Mouse (Mus musculus) lung, postnatal 4 days (tissue): Measurements from ENCODE around the gene Foxs1.

Source experiments
- DNase-seq, 2 experiments: peaks; one replicate each; pipeline ENCODE4 v3.0.0; 2021

Foxs1 gene

DNA sequence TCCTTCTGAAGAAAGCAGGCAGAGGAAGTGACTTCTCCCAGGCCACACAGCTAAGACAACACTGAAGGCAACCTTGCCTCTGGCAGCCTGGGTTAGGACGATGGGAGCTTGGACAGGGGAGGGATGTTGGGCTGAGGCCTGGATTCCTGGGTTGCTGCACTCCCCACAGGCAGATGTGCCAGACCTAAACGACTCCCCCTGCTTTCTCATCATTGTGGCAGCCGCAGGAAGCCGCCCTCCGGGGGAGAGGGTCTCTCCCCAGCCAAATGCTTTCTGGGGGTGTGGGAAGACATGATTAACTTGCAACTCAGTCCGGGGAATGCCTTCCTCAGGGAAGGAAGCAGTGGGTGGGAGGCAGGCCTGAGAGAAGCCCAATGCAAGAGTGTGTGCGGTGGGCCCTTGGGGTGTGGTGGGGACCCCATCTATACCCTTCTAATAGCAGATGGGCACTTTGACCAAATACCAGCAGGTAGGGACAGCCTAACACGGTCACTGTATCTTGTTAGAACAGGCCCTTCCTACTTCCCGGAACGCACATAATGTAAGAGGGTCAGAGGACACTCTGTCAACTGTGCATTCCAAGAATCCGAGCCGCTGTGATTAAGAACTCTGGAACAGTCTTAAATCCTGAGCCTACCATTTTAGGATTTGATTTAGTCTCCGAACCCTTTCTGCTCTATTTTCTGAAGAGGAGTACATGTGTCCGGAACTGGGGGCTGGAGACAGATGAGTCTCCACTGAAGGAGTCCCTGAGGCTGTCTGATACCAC is 4.6 kb downstream of the Foxs1 start:
- peak in 1 of 2 experiments; percentile 26 for DNase-seq

DNA sequence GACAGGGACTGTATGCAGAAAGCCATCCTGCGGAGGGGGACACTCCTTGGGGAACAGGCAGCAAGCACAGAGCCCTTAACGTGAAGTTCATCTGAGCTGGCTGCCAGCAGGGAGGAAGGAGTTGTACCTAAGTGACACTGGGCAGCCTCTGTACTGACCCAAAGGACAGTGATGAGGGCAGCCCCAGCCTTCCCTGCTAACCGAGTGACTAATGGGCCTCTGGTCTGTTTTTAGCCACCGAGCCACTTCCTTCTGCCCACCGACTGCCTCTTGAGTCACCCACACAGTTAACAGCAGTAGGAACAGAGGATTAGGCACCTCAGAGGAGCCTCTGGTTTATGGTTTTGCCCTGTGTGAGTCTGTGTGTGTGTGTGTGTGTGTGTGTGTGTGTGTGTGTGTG is 5.6 kb downstream of the Foxs1 start:
- DNase-seq: no peak

DNA sequence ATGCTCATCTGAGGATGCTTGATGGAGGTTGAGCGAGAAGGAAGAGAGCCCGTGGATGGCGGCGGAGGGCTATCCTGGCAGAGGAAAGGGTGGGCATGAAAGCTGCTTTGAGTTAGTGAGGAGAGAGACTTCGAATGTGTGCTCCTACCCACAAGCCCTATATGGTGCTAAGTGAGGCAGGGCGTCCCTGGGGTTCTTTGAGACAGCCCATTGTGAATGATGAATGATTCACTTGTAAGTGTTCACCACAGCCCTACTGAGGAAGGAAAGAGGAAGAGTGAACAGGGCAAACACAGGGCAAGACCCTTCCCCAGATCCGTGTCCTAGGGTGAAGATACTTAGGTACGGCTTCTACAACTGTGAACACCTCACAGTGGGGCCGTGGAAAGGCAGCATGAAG is 6.1 kb downstream of the Foxs1 start:
- DNase-seq: no peak

DNA sequence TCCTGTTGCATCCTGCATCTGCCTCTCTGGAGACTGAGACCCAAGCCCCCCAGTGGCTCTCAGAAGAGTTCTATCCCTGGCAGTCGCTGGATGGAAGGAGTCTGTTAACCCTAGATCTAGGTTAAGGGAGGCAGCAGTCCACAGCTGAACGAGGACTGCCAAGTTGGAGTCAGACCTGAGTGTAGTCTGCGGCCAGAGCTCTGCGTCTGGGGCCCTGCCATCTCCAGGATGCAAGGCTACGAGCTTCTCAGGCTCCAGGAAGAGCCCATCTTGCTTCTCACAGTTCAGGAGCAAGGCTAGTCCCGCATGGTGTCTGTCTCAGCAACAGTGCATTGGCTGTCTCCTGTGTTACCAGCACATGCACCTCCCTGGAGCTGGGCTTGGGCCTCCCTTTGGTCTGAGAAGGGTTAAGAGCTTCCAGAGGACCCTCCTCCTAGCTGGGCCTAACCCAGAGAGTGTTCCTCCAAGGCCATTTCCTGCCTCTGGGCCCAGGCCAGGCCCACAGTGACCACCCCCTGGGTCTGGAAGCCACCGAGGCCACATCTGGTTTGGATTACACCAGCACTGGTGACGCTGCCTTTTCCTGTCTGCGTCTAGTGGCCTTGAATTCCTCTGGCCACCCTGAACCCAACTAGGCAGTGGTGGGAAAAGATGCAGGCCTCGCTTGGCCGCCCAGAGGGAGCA is 7.7 kb downstream of the Foxs1 start:
- DNase-seq: peak; percentile 69 to 88

DNA sequence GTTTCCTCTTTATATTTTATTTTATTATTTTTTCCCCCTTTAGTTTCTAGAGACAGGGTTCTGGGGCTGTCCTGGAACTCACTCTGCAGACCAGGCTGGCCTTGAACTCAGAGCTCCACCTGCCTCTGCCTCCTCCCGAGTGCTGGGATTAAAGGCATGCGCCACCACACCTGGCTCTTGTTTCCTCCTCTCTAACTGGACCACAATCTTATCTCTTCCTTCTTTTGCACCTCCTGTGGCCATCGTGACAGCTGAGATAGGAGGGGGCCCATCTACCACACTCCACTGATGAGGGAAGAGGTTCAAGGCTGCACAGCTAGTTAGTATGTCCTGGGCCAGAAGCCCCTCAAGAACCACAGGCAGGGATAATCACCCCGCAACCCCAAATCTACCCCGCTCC is 8.5 kb downstream of the Foxs1 start:
- DNase-seq: no peak

DNA sequence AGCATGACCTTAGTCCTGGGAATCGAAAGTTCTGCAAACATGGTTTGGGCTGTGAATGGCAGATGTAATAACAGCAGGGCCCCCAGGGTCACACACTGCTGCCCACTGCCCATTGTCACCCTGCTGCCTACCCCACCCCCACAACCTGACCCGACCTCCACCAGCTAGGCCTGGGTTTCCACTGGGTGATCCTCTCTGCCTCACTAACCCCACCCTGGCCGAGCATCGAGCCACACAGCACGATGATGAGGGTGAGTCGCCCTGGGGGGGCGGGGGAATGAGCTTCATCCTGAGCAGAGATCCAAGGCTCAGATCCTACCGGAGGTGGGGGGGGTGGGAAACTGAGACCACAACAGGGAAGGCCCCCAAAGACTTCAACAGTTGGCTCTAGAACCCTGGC is 8.9 kb downstream of the Foxs1 start:
- DNase-seq: no peak

DNA sequence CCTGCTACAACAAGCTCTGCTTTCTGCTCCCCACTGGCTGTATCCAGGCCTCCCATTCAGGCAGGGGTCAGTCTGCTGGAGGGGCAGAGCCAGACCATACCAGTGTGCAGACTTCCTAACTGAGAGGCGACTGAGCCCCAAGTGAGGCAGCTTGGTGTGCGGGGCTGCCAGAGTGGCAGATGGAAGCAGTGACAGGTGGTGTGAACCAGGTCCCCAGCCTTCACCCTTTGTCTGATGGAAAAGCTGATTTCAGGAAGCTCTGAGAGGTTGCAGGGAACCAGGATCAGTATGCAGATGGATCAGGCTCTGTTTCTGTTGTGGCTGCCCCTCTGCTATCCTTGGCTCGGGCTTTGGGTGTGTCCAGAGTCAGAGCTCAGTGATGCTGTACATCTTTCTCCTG is 9.4 kb downstream of the Foxs1 start:
- no peak for DNase-seq

DNA sequence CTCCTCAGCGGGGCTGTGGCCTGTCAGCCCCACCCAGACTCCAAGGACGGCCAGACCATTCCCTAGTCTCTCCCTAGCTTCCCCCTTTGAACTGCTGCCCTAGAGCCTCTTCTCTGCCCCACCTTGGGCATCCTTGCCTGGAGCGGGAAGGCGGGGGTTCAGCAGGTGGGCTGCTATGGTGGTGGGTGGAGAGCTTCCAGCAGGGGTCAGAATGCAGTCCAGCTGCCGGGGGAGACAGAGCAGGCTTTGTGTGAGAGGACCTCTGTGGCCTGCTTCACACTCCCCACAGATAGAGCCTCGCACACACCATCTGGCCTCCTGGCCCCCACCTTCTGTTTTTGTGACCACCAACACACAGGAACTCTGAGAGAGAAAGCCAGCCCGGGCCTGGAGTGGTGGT is 10.6 kb downstream of the Foxs1 start:
- no peak for DNase-seq

DNA sequence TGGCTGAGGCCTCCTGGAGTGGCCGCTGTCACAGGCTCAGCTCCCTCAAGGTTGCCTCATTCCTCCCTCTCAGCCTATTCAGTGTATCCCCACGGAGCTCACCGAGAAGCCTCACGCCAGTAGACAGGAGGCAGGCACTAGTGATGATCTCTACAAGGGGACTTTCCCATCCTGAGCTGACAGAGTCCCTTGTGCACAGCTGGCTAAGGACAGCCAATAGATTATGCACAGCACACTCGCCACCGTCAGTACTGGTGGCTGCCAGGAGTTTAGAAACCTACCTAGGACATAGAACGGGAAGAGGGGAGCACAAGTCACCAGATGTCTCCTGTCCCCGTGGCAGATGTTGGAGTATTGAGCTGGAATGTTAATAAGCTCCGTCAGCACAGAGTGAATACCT is 15.3 kb downstream of the Foxs1 start:
- no peak for DNase-seq

DNA sequence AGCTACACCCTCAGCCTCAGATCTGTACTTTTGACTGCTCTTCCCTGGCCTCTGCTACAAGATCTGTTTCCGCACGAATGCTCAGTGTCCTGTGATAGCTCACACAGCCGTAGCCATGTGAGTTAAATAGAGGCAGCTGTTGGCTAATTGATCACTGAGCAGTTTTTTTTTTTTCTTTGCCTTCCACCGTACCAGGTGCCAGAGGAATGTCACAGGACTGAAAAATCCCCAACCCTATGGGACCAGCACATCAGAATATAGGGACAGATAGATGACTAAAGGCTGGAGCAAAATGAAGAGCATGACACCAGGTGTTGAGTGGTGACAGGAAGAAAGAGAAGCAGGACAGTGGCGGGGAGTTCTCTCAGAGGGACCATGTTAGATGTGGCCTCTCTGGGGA is 16.9 kb downstream of the Foxs1 start:
- DNase-seq: no peak

DNA sequence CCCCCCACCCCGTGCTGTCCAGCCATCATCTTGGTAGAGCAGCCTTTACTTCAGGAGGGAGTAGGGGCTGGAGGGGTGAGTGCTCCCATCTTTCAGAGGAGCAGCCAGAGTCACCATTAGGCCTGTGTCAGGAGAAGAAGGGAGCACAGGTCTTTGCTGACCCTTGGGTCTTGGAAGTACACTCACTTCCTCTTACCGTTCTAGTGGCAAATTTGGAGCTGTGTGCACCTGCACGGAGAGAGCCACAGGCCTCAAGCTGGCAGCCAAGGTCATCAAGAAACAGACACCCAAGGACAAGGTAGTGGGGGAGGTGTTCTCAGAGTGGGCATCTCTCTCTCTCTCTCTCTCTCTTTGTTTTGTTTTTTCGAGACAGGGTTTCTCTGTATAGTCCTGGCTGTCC is 17.6 kb downstream of the Foxs1 start:
- DNase-seq: no peak

DNA sequence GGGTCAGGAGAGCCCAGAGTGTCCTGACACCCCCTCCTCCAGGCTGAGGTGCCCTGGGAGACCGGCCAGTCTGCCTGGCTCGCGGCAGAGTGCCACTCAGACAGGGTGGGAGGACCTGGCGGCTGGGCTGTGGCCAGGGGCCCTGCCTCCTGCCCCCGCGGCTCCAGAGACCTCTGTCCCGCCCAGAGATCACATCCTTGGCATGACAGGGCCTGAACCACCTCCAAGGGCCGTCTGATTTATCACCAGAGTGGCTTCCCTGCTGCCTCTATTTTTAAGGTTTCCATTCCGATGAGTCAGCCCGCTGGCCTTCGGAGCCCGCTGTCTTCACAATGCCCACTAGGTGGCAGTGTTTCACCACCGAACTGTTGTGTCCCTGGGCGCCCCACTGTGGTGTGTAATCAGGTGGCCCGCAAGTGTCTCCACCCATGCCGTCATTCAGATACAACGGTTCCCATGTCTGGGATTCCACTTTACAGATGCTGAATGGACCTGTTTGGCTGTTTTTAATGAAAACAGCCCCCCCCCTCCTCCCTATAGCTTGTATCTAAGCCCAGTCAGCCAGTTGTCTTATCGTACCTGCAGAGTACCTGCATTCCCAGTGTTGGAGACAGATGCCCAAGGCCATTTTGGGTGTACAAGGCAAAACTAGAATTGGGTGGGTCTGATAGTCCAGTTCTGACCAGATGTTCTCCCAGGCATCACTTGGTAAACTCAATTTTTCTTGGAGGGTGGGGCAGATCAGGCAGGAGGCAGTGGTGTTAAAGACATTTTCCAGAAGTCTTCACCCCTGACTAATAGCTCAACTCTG is 18.5 kb downstream of the Foxs1 start:
- DNase-seq: peak; percentile 79 to 88

DNA sequence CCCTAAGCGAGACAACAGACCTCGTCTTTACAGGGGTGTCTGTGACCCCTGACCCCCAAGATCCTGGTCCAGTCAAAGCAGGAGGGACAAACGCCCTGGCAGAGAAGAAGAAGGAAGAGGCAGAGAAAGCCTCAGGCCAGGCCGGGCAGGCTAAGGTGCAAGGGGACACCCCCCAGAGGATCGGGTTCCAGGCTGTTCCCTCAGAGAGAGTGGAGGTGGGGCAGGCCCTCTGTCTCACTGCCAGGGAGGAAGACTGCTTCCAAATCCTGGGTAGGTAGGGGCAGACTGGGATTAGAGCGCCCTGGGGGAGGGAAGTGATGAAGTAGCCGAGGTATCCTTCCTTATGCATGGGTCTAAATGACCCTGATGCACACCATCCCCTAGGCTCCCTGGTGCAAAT is 19.5 kb downstream of the Foxs1 start:
- no peak for DNase-seq

DNA sequence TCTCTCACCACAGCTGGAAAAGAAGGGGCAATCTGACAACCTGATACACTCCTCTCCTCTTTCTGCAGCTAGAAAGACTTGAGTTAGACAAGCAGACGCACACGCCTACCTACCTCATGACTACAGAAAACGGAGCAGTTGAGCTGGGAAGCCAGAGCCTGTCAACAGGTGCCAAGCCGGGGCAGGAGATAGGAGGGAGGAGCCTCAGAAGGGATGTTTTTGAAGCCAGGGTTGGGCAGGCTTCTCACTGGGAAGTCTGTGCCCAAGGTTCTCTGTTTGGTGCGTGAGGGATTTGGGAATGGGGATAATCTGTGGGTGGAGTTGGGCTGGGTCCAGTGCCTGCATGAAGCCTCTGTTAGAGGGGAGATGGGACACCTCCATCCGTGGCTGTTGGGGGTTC is 21.6 kb downstream of the Foxs1 start:
- DNase-seq: no peak

DNA sequence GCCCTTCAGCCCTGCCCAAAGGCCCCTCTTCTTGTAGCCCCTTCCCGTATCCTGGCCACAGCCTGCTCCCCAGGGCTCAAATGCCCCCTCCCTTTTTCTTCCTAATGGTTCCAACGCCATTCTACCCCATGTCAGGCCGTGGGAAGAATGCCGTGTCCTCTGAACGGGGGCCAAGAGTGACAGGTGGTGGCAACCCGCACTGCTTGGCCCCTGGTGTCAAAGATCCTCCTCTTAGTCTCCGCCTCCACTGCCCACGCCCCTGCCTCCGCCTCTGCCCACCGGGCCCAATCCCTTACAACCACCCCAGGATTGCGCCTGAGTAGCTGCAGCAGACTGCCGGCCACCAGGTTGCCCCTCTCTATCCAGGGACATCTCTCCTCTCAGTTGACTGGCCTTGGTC is 22.0 kb downstream of the Foxs1 start, which contains the start of gene Mylk2:
Gene Mylk2, plus strand, starts transcription at position 322 of the 400 bp plus-strand sequence.
- DNase-seq: no peak

DNA sequence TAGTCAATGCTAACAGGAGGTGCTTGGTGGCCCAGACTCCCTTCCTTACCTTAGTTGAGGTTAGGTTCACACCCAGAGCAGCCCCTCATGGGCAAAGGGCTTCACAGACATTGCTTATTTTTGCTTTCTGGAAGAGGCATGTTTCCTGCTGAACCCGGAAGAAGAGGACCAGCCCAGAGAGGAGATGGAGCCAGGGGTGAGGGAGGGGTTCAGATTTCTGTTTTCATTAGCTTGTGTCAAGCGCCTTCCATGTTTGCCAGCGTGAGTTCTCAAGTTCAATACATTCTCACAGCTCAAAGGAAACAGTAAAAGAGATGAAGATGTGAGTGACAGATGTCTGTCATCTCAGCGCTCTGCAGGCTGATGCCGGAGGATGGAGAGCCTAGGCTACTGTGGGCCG is 23.2 kb downstream of the Foxs1 start:
- DNase-seq: no peak

DNA sequence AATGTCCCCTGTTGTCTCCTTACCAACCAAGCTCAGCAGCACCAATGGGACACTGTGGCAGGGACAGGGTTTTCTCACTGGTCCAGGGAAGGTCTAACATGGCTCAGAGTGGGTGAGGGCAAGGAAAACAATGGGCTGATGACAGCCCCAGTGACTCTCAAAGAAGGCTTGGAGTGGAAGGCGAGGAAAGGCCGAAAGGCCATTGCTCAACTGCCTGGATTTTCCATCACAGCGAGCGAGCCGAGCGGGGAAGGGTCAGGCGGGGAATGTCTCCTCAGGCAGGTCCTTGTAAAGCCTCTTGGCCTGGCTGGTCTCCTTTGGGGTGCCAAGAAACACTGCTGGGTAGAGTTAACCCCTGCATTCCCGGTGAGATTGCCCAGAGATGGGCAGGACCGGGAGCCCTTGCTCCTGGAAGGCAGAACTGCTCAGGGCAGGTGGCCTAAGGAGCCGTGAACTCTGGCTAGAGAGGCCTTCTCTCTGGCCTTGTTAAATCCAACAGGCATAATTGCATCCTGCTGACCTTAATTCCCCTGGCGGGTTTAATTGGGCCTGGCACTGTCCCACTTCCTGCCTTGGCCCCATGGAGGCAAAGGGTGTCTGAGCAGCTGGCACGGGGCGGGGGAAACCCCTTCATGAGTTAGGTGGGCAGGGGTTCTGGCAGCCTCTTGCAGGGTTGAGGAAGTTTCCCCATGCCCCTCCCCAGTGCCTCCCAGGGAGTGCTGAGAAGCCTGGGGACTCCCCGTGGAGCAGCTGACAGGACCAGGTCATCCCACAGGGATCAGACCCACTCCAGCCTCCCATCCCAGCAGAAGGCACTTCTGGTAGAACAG is 25.7 kb downstream of the Foxs1 start:
- DNase-seq: no peak

DNA sequence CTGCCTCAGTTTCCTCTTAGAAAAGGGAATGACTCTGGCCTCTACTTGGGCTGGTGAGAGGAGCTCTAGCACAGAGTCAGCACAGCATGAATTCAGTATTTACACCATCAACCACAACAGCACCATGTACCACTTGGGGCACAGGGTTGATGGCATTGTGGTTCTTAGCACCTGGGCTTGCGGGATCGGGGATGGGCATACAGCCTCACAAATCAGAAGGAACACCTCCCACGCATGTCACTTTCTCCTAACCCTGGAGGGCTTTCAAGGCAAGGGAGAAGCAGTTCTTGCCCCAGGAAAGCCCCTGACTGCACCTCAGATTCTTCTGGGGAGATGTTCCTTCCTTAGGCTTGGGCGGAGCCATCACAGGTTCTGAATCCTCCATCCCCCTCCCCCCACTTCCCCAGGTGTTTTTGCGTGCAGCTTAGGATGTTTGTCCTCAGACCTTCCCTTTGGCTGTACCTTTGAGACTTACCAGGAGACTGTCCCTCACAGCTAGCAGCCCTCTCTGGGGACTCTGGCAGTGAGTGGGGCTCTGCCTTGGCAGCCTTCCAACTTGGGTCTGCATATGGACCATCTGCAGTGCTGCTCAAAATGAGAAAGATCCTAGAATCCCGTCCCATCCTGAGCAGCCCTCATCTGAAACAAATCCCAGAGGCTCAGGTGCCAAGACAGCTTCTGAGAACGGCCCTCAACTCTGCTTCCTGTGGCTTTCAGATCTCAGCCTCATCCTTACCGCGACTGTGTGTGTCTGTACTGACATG is 26.6 kb downstream of the Foxs1 start:
- DNase-seq: no peak

DNA sequence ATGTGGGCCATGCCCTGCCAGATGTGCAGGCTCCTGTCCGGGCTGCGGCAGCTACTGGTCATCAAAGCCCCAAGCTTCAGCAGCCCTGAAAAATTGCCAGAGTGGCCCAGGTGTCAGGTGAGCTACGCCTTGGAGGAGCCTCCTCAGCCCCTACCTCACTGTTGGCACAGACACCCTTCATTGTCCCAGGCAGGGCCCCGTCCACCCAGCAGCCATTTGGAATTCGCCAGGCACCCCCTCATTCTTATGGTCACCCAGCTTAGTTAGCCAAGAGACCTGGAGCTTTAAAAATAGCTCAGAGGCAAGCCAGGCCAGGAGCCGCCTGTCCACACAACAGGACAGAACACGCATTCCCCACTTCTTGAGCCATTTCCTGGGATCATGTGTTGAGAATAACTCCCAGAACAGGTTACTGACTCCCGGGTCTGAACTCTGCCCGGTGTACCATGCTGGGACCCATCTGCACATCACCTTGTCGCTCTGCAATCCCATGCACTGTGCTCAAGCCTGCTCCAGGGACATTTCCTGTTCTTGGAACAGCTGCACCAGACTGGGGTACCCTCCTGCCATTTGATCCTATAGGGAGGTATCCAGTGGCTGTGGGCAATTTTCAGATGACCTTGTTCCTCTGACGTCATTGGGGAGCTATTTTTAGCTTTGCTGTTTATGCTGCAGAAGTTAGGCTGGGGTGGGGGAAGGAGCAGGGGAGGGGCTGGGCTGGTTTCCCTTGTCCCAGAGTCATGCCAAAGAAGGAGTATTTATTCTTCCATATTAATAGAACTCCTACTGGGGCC is 27.8 kb downstream of the Foxs1 start:
- DNase-seq: peak in 1 of 2 experiments; percentile 38

DNA sequence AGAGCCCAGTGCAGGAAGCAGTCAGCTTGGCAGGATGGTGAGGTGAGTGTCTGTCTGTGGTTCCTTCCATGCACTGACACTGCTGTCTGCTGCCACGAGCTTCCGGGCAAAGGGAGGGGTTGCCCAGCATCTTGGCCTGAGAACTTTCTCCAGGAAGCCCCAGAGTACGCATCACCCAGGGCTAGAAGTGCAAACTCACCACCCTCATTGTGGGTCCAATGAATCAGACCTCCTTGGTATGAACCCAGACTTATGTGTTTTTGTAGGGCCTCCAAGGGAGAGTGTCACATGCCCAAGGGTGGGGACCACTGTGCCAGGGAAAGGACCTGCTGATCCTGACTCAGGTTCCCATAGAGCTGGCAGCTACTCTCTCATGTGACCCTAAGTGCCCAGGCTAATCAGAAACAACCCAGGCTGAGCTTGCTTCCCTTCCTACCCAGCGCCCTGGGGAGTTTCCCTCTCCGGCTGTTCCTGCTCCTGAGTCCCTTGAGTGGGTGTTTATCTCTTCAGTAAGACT is 28.8 kb downstream of the Foxs1 start:
- DNase-seq: peak in 1 of 2 experiments; percentile 28

DNA sequence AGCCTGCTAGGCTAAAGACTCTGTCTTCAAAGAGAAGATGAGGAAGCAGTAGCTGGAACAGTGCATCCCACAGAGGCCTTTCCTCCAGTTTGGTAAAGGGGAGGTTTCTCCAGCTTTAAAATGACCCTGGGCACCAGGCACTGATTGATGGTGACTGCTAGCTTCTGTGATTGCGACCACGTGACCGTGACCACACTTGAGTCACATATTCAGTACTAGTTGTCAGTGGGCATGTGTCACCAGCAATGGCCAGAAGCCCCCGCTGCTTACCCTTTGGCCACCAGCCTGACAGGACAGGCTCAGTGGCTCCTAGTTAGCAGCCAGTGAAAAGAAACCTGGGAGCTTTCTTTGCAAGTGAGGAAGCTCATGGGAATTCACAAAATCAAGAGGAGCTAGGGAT is 29.4 kb downstream of the Foxs1 start:
- peak in 1 of 2 experiments; percentile 53 for DNase-seq
